Mouse (Mus musculus) ES-Bruce4 (cell line): ENCODE data around the gene Runx2.

ENCODE experiments used
- CTCF ChIP-seq: IDR thresholded peaks from one replicate; pipeline ENCODE4 v1.8.1; 2011; ENCODE audit warnings: low read depth, low read length
- EP300 ChIP-seq: IDR thresholded peaks from 2 replicates; pipeline ENCODE4 v1.6.1; 2011; ENCODE audit warnings: low read depth, low read length; ENCODE audit not compliant: insufficient read depth
- POLR2A ChIP-seq: IDR thresholded peaks from one replicate; pipeline ENCODE4 v1.8.1; 2011; ENCODE audit warnings: low read length; ENCODE audit not compliant: insufficient read depth

- TF ChIP-seq CTCF (no peak), EP300 (no peak), POLR2A (no peak)
These were observed 275.7 kb downstream of the Runx2 start for GRCm38 (mm10) chr17:44538921-44539320.
